Mouse (Mus musculus): ENCODE results near the gene Gm47791. TPM values are rescaled to one million over a fixed set of nuclear protein-coding genes. Genes with fewer than 3 reads are reported as not detected.

Gm47791 gene
- polyA plus RNA-seq, 1 experiment from 2014 or later: not detected

DNA sequence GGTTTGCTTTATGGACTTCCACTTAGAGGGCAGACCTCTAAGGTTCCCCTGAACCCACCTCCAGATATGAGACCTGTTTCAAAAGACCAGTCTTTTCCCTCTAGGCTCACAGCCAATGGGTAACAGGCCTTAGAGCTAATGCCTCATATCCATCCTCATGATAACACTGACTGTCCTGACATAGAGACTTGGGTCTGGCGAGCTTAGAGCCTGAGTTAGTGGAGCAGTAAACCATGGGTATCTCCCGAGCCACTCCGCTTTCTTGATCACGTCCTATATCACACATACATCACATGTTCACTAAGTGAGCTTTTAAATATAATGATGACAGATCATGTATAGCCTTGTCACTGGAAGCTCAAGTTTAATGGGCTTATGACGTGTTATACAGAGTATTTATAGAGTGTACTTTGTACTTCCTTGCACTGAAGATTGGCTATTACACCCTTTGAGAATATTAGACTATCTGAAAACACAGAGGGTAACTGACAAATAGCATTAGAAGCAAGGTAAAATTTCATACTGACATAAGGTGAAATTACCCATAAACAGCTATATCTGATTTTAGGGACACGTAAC is 8.4 kb upstream of the Gm47791 start:
- H3K9ac ChIP-seq (ENCODE audit: low read depth, low read length): no peak overlapping the region
- no peaks in the 10 kb centered on the region for H3K36me3 ChIP-seq (ENCODE audit: control insufficient read depth, insufficient read depth, low read length)
- 88% methylated on average over 6 of the region's 6 CpGs for WGBS
- no peaks in the 10 kb centered on the region for H3K27me3 ChIP-seq (replicated peaks; ENCODE audit: control insufficient read depth, insufficient read depth, low read length)
- H3K4me3 ChIP-seq (ENCODE audit: low read depth, low read length): no peak overlapping the region
- ATAC-seq (ENCODE audit: low read depth) (no peak), DNase-seq (ENCODE audit: low spot score) (no peak)
- no peaks in the 10 kb centered on the region for H3K4me1 ChIP-seq (ENCODE audit: control insufficient read depth, insufficient read depth, low read length)
- no peaks in the 10 kb centered on the region for H3K9me3 ChIP-seq (ENCODE audit: control insufficient read depth, low read length)
- no peak overlapping the region for H3K4me2 ChIP-seq (ENCODE audit: low read depth, low read length)
- H3K27ac ChIP-seq (replicated peaks; ENCODE audit: low read depth, low read length): no peak overlapping the region

DNA sequence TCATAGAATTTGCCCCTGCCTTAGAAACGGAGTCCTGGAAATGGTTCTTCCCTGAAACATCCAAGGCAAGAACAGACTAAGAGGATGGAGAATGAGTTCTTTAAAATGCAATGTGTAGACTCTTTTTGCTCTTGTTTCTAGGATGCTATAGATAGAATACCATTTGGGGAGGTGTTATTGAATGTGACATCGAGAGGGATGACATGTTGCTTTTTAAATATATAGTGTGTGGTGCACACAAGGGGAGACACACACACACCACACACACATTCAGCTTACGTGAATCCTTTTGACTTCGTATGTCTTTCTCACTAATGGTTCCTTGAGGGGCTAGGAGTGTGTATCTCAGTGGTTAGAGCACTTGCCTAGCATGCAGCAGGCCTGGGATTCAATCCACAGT is 4.2 kb upstream of the Gm47791 start:
- ATAC-seq (ENCODE audit: low read depth) (no peak), DNase-seq (ENCODE audit: low spot score) (no peak)
- Histone ChIP-seq H3K4me2 (ENCODE audit: low read depth, low read length) (no peak overlapping the region), H3K4me1 (ENCODE audit: control insufficient read depth, insufficient read depth, low read length) (no peaks in the 10 kb centered on the region), H3K4me3 (ENCODE audit: low read depth, low read length) (no peak overlapping the region), H3K9ac (ENCODE audit: low read depth, low read length) (no peak overlapping the region), H3K9me3 (ENCODE audit: control insufficient read depth, low read length) (no peaks in the 10 kb centered on the region), H3K27ac (replicated peaks; ENCODE audit: low read depth, low read length) (no peak overlapping the region), H3K36me3 (ENCODE audit: control insufficient read depth, insufficient read depth, low read length) (no peaks in the 10 kb centered on the region), H3K27me3 (replicated peaks; ENCODE audit: control insufficient read depth, insufficient read depth, low read length) (no peaks in the 10 kb centered on the region)
- WGBS: 90% methylated on average over 4 of the region's 4 CpGs

DNA sequence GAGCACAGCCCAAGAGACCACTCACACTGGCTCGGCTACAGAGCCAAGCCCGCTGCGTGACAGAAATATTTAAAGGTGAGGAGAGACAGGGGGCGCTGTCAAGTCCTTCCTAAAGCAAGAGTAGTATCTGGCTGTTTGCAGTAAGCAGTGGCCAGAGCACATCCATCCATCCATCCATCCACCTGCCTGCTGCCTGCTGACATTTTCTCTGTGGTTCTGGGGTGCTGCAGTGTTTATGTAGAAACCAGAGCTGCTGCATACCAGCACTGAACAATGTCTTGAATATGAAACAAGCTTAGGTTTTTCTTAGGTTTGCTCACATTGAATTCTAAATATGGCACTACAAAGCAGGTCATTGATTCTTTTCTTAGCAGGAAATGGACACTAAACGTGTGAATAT is 2.2 kb upstream of the Gm47791 start:
- DNase-seq (ENCODE audit: low spot score) (no peak), ATAC-seq (ENCODE audit: low read depth) (no peak)
- Histone ChIP-seq H3K27ac (replicated peaks; ENCODE audit: low read depth, low read length) (no peak overlapping the region), H3K4me2 (ENCODE audit: low read depth, low read length) (no peak overlapping the region), H3K27me3 (replicated peaks; ENCODE audit: control insufficient read depth, insufficient read depth, low read length) (no peaks in the 10 kb centered on the region), H3K9me3 (ENCODE audit: control insufficient read depth, low read length) (no peaks in the 10 kb centered on the region), H3K36me3 (ENCODE audit: control insufficient read depth, insufficient read depth, low read length) (no peaks in the 10 kb centered on the region), H3K4me1 (ENCODE audit: control insufficient read depth, insufficient read depth, low read length) (no peaks in the 10 kb centered on the region), H3K9ac (ENCODE audit: low read depth, low read length) (no peak overlapping the region), H3K4me3 (ENCODE audit: low read depth, low read length) (no peak overlapping the region)
- 64% methylated on average over 5 of the region's 5 CpGs for WGBS

DNA sequence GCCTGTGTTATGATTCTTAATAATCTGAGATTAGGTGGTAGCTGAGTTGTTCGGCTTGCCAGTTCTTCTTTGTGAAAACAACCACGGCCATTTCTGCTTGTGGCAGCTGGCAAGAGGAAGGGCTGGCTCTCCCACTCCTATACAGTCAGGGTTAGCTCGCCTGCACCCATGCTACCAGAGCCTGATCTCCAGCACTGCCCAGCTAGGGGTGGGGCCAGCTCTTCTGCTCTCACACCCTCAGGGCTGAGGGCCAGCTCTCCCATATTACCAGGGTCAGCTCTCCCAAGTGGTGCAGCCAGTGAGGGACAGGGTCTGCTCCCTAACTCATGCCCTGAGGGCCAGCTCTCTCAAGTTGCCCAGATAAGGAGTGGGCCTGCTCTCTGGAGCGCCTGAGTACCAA is 1.4 kb upstream of the Gm47791 start:
- no peaks in the 10 kb centered on the region for H3K27me3 ChIP-seq (replicated peaks; ENCODE audit: control insufficient read depth, insufficient read depth, low read length)
- H3K4me3 ChIP-seq (ENCODE audit: low read depth, low read length): no peak overlapping the region
- H3K27ac ChIP-seq (replicated peaks; ENCODE audit: low read depth, low read length): no peak overlapping the region
- no peak overlapping the region for H3K4me2 ChIP-seq (ENCODE audit: low read depth, low read length)
- H3K9me3 ChIP-seq (ENCODE audit: control insufficient read depth, low read length): no peaks in the 10 kb centered on the region
- H3K36me3 ChIP-seq (ENCODE audit: control insufficient read depth, insufficient read depth, low read length): no peaks in the 10 kb centered on the region
- WGBS: 78% methylated on average over 4 of the region's 4 CpGs
- H3K9ac ChIP-seq (ENCODE audit: low read depth, low read length): no peak overlapping the region
- ATAC-seq (ENCODE audit: low read depth): no peak
- H3K4me1 ChIP-seq (ENCODE audit: control insufficient read depth, insufficient read depth, low read length): no peaks in the 10 kb centered on the region
- DNase-seq (ENCODE audit: low spot score): no peak

DNA sequence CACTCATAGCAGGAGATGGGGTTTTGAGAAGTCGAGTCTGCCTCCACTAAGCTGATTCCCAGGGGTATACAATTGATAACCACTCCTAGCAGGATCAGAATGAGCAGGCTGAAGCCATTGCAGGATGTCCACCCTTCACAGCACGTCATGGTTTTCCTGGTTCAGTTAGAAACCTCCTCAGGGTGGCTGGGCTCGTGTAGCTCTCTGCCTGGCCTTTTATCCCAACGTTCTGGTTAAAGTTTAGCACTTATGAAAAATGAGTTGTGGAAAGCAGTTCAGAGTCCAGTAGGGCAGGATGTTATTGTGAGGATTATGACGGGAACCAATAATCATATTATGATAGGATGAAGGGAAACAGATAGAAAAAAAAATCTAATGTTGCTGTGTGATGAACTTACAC is 2.8 kb downstream of the Gm47791 start, which contains the start of gene Tm4sf20:
Gene Tm4sf20, minus strand, starts transcription at position 193 of the 400 bp plus-strand sequence.
- Histone ChIP-seq H3K9ac (ENCODE audit: low read depth, low read length) (no peak within 1 kb of the TSS), H3K27ac (replicated peaks; ENCODE audit: low read depth, low read length) (no peak within 1 kb of the TSS), H3K4me1 (ENCODE audit: control insufficient read depth, insufficient read depth, low read length) (no peaks in the 10 kb centered on the region), H3K27me3 (replicated peaks; ENCODE audit: control insufficient read depth, insufficient read depth, low read length) (no peaks in the 10 kb centered on the region), H3K36me3 (ENCODE audit: control insufficient read depth, insufficient read depth, low read length) (no peaks in the 10 kb centered on the region), H3K4me3 (ENCODE audit: low read depth, low read length) (no peak within 1 kb of the TSS), H3K9me3 (ENCODE audit: control insufficient read depth, low read length) (no peaks in the 10 kb centered on the region), H3K4me2 (ENCODE audit: low read depth, low read length) (no peak within 1 kb of the TSS)
- WGBS: 70% methylated on average over 5 of the region's 5 CpGs
- no peak for DNase-seq (ENCODE audit: low spot score)
- ATAC-seq (ENCODE audit: low read depth): no peak

DNA sequence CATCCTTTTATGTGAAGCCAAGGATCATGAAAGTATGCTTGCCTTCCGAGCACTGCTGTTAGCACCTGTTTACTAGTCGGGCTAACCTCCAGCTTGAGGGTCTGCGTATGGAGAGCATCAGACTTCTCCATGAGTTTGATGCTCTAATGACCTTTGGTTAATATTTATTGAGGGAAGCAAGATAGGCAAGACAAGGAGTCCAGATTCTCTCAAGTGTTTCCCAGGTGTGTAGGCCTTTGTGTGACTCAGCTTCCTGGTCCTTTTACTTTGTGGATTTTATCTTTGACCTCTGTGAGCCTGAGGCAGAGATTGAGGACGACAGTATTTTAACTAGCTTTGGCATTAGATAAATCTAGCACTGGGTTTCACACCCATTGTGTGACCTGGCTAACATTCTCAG is 4.4 kb downstream of the Gm47791 start:
- Histone ChIP-seq H3K4me3 (ENCODE audit: low read depth, low read length) (no peak overlapping the region), H3K9ac (ENCODE audit: low read depth, low read length) (no peak overlapping the region), H3K4me1 (ENCODE audit: control insufficient read depth, insufficient read depth, low read length) (no peaks in the 10 kb centered on the region), H3K27ac (replicated peaks; ENCODE audit: low read depth, low read length) (no peak overlapping the region), H3K27me3 (replicated peaks; ENCODE audit: control insufficient read depth, insufficient read depth, low read length) (no peaks in the 10 kb centered on the region), H3K36me3 (ENCODE audit: control insufficient read depth, insufficient read depth, low read length) (peaks cover 4% of the 10 kb centered on the region; the same call in 1 of the 2 replicates), H3K9me3 (ENCODE audit: control insufficient read depth, low read length) (no peaks in the 10 kb centered on the region), H3K4me2 (ENCODE audit: low read depth, low read length) (no peak overlapping the region)
- 67% methylated on average over 4 of the region's 4 CpGs for WGBS
- no peak for DNase-seq (ENCODE audit: low spot score)
- no peak for ATAC-seq (ENCODE audit: low read depth)

DNA sequence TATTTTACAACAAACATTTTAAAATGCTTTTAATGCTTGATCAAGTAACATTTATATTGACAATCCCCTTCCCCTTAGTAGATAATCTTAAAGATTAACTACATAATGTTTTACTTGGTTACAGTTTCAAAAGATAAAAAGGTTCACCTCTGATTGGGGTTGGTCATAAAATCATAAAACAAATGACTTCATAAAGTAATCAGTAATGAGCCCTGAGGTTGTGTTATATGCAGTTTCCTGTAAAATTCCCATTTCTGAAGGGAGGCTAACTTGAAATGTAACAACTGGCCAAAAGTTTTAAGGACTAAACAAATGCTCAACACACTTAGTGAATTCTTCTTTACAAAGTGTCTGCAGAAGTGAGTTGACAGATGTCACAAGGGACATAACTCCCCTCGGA is 4.8 kb downstream of the Gm47791 start:
- H3K36me3 ChIP-seq (ENCODE audit: control insufficient read depth, insufficient read depth, low read length): peaks cover 4% of the 10 kb centered on the region; the same call in 1 of the 2 replicates
- no peak overlapping the region for H3K4me2 ChIP-seq (ENCODE audit: low read depth, low read length)
- H3K9me3 ChIP-seq (ENCODE audit: control insufficient read depth, low read length): no peaks in the 10 kb centered on the region
- 67% methylated on average over 1 of the region's 1 CpGs for WGBS
- DNase-seq (ENCODE audit: low spot score) (no peak), ATAC-seq (ENCODE audit: low read depth) (no peak)
- H3K4me1 ChIP-seq (ENCODE audit: control insufficient read depth, insufficient read depth, low read length): no peaks in the 10 kb centered on the region
- no peak overlapping the region for H3K4me3 ChIP-seq (ENCODE audit: low read depth, low read length)
- H3K9ac ChIP-seq (ENCODE audit: low read depth, low read length): no peak overlapping the region
- no peaks in the 10 kb centered on the region for H3K27me3 ChIP-seq (replicated peaks; ENCODE audit: control insufficient read depth, insufficient read depth, low read length)
- H3K27ac ChIP-seq (replicated peaks; ENCODE audit: low read depth, low read length): no peak overlapping the region

DNA sequence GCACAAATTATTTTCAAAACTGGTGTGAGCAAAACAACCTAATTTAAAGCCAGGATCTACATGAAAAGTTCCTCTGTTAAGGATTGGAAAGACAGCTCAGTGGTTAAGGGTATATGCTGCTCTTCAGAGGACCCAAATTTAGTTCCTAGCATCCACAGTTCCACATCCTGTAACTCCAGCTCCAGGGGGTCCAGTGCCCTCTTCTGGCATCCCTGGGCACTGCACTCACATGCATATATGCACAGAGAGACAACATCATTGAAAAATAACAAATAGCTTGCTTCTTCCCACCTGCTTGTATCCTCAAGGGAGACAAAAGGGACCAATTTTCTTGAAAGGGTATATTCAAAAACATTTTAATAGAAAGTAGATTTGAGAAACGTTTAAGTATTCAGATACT is 8.8 kb downstream of the Gm47791 start:
- no peaks in the 10 kb centered on the region for H3K9me3 ChIP-seq (ENCODE audit: control insufficient read depth, low read length)
- no peak overlapping the region for H3K27ac ChIP-seq (replicated peaks; ENCODE audit: low read depth, low read length)
- H3K4me2 ChIP-seq (ENCODE audit: low read depth, low read length): no peak overlapping the region
- no peak overlapping the region for H3K4me3 ChIP-seq (ENCODE audit: low read depth, low read length)
- DNase-seq (ENCODE audit: low spot score) (no peak), ATAC-seq (ENCODE audit: low read depth) (no peak)
- H3K27me3 ChIP-seq (replicated peaks; ENCODE audit: control insufficient read depth, insufficient read depth, low read length): no peaks in the 10 kb centered on the region
- peaks cover 7% of the 10 kb centered on the region for H3K36me3 ChIP-seq (ENCODE audit: control insufficient read depth, insufficient read depth, low read length)
- WGBS: 94% methylated on average over 1 of the region's 1 CpGs
- no peak overlapping the region for H3K9ac ChIP-seq (ENCODE audit: low read depth, low read length)
- no peaks in the 10 kb centered on the region for H3K4me1 ChIP-seq (ENCODE audit: control insufficient read depth, insufficient read depth, low read length)

DNA sequence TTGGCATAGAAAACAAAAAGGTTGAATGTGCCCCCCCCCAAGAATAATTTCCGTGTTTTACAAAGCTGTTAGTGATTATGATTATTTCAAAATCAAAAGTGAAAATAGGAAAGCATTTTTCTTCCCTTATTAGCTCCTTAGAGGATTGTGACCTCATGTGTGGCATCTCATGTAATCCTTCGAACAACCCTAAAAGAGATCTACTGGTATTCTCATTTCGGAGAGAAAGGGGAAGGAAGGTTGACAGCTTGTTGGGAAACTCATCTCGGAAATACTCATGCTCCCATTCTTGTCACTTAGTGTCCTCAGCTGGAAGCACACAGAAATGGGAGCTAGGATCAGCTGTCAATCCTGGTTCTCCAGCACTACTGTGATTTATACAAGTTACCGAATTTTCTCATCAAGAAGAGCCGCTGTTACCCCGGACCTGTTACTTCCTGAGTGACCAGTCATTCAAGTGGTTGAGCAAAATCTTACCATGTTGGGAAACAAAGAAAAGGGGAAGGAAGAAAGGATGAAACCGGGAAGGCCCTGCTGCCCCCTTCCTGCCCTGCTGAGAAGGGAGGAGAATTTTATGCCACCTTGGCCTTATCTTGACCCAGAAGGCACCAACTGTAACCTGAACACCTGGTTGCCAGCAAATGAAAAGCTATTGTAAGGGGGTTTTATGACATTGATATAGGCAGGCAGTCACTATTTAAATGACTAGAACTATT is 9.4 kb downstream of the Gm47791 start:
- peaks cover 12% of the 10 kb centered on the region for H3K36me3 ChIP-seq (ENCODE audit: control insufficient read depth, insufficient read depth, low read length)
- H3K27me3 ChIP-seq (replicated peaks; ENCODE audit: control insufficient read depth, insufficient read depth, low read length): no peaks in the 10 kb centered on the region
- H3K4me1 ChIP-seq (ENCODE audit: control insufficient read depth, insufficient read depth, low read length): no peaks in the 10 kb centered on the region
- H3K9ac ChIP-seq (ENCODE audit: low read depth, low read length): no peak overlapping the region
- no peak overlapping the region for H3K4me3 ChIP-seq (ENCODE audit: low read depth, low read length)
- H3K4me2 ChIP-seq (ENCODE audit: low read depth, low read length): no peak overlapping the region
- no peak for DNase-seq (ENCODE audit: low spot score)
- ATAC-seq (ENCODE audit: low read depth): no peak
- WGBS: 94% methylated on average over 8 of the region's 8 CpGs
- H3K9me3 ChIP-seq (ENCODE audit: control insufficient read depth, low read length): no peaks in the 10 kb centered on the region
- no peak overlapping the region for H3K27ac ChIP-seq (replicated peaks; ENCODE audit: low read depth, low read length)
